Mouse (Mus musculus) T-helper 17 cell (primary cell): ENCODE results near the gene Krt71.
"Not testable (repeated sequence)": the region's sequence is repeated elsewhere in the genome, so short reads cannot be mapped to it uniquely, and the experiment has no call there.

ENCODE experiments used
- in situ Hi-C, 2 experiments: fragments of 300-600 bp; cut with MboI, MseI; formaldehyde crosslinking; loops; 1 replicate in 1 of 2; 2 replicates in 1 of 2; pipeline ENCODE4 v1.15.1; 2025; ENCODE audit warnings: high pct_unique_total_duplicates in 2 of 2

Krt71 gene

DNA sequence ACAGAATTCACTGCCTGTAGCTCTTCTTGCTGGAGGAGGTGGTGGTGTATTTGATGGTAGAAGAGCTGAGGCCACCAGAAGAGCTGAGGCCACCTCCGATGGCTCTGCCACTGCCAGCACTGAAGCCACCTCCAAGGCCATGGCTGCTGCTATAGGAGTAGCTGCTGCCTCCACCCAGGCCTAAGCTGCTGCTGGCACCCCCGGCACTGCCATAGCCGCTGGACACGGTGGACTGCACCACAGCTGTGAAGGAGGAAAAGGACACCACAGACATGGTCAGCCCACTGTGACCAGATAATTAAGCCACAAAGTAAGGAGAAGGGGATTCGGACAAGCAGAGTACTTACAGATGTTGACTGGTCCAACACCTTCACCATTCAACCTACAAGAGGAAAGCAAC is 52.4 kb downstream of the Krt71 start:
- in situ Hi-C loops = not testable (repeated sequence)

- in situ Hi-C loops = no loop called here
These were observed 54.7 kb downstream of the Krt71 start for GRCm38 (mm10) chr15:101688161-101688560.
